Mouse (Mus musculus) kidney, postnatal 4 days (tissue): ENCODE results near the gene En2.
A peak's percentile ranks its signal among the peaks of the same experiment; 100 is the strongest.

Experiments
- DNase-seq, 2 experiments: peaks; one replicate each; pipeline ENCODE4 v3.0.0; 2021; ENCODE audit warnings: mixed read lengths in 2 of 2

Gene En2

DNA sequence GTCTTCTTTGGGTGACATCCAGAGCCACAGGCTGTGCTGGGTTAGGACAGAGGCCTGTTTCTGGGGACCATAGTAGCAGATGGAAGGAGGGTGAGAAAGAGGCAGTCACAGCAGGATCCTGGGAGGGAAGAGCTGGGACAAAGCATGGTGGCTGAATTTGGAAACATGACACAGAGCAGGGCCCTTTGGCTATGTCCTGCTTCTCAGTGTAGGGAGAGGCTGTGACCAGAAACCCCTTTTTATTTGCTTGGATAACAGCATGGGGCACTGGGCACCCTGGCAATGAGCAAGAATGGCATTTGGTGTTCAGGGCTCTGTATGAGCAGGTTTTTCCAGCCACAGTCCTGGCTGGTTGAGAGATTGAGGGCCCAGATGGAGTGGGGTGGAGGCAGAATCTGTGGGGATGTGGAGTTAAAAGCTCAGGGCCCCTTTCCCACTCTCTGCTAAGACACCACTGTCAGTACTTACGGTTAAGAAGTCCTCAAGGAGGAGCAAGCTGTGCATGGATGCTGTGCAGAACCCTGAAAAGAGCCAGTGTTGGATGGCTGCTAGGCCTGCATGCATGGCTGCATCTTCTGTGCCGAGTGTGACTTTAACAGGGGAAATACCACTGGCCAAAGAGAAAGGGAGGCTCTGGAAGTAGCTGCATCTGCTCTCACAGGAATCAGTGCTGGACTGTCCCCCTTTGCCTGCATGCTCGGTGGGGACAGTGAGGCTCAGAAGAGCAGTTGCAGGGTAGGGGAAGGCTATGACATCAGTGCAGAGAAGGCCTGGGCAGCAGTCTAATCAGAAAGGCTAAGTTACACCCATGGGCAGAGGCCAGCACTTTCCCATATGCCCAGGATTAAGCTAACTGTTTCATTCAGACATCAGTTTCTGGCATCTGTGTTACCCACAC is 26.0 kb downstream of the En2 start:
- DNase-seq: no peak

DNA sequence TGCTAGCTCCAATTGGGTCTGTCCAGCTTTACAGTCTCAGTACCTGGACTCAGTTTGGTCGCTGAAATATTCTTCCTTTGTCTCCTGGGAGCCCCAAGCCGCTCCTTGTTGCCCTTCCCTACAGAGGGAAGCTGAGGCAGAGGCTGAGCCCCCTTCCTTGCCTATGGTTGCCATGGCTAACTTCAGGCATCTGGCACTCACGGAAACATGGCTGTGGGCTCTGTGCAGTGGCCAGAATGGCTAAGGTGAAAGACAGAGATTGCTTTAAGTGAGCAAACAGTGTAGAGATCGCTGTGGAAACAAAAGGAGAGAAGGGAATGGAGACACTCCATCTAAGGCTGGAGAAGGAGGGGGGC is 26.6 kb downstream of the En2 start:
- no peak for DNase-seq

GRCm38 (mm10) chr5:28195473-28195872 is 30.0 kb downstream of the En2 start:
- no peak for DNase-seq

DNA sequence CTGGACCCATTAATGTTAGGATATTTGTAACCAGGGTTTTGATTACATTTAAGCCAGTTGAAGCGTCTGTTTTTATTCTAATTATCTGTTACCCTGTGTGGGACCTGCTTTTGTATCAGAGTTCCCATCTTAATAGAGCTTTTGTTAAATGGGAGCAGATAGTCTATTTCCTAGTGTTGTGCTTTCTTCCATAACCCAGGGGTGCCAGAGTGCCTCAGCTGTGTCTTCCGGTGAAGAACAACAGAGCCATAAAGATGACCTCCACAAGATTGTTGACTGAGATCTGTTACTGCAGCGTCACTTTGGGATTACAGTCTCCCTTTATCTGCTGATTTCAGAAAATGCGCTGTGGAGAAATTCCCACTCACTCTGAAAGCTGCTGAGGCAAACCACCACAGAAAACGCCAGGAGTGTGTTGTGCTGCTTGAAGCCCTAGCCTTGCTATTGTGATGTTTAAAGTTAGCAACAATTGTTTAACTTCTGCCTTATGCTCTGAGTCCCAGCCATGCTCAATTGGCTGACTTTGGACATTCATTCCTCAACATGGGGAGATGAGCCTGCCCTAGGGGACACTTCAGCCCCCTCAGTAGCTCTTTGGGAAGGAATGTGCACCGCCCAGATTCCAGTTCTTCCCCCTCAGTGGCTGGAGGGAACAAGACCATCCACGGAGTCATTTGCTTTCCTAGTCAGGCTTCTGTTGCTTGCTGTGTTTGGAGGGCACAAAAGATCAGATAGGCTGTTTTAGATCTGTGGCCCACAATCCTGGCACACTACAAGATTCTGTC is 33.8 kb downstream of the En2 start:
- DNase-seq: no peak

- DNase-seq: no peak
Observed at GRCm38 (mm10) chr5:28203086-28203485, 37.6 kb downstream of the En2 start.

DNA sequence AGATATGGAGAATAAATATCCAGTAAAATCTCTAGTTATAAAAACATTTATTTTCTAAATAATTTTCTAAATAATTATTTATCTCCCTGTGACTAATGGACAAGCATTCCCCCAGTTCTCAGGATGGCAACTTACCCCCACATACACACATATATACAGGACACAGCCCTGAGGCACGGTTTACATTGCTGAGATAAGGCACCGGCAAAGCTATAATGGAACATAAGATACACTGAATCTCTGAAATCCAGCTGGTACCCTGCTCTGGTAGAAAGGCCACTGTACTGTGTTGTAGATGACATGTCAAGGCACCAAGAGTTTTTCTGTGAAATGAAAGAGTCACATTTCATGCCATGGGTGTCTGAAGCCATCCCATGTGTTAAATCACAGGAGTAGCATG is 39.2 kb downstream of the En2 start:
- DNase-seq: no peak

- no peak for DNase-seq
Observed at GRCm38 (mm10) chr5:28206448-28206847, 41.0 kb downstream of the En2 start.

- DNase-seq: no peak
Observed at GRCm38 (mm10) chr5:28207043-28207442, 41.5 kb downstream of the En2 start.

GRCm38 (mm10) chr5:28208726-28209520 is 43.4 kb downstream of the En2 start:
- no peak for DNase-seq

DNA sequence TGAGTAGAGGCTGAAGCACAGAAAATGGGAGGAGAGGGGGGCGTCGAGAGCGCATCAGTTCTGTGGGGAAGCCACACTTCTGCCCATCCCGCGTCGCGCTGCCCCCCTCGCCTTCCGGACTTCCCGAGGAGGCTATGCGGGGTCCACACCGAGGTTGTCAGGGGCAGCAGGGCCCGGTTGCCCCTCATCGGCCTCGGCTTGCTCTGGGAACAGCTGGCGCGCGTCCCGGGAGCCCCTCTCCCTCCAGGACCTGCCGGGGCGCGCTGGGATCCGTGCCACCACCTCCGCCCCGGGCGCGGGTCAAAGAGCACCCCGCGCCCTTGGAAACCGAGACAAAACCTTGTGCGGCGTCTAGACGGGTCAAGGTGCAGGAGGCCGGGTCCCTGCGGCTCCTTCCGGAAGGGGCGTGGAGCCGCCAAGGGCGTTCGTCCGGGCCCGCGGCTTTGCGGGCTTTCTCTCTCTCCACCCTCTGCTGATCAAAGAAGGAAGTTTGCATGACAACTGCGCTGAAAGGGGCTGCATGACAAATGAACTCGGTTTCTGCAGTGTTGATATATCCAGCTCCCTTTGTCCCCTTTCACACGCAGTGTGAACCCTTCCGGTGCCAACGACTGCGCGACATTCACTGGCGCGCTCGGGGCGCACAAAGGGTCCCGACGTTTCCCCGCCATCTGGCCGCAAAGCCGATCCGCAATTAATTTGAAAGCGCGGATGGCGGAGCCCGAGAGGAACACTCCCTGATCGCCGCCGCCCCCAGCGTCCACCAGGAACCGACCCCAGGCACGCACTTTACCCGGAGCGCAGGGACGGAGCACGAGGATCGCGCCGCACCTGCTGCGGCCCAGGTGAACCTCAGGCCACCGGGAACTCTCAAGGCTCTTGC is 44.3 kb downstream of the En2 start:
- DNase-seq: peak; percentile 10 to 27

- no peak for DNase-seq
Observed at GRCm38 (mm10) chr5:28210591-28211550, 45.4 kb downstream of the En2 start.

DNA sequence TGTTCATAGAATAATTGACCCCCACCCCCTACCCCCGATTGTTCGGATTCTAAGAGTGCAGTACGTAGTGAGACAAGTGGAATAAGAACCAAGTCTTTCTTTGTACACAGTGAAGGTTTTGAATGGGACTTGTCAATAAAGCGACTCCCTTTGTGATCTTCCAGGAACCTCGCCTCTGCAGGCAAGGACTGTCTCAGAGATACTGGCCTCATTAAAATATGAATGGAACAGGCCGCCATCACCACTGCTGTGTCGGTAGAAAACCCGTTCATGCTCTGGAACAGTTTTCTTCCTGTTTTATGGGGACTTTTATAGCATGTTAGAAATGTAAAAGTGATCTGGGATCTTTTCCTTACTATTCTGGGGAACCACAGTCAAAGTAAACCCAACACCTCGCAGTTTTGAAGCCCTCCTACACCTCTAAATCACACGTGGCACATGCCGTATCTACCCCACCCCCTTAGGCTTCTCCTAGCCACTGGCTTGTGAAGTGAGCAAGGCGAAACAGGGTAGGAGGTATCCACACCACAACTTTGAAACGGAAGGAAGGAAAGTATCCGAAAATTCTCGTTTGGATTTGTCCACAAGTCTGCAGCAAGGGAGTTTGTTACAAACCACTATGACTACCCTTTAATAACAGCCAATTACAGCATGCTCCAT is 46.3 kb downstream of the En2 start:
- DNase-seq: no peak

DNA sequence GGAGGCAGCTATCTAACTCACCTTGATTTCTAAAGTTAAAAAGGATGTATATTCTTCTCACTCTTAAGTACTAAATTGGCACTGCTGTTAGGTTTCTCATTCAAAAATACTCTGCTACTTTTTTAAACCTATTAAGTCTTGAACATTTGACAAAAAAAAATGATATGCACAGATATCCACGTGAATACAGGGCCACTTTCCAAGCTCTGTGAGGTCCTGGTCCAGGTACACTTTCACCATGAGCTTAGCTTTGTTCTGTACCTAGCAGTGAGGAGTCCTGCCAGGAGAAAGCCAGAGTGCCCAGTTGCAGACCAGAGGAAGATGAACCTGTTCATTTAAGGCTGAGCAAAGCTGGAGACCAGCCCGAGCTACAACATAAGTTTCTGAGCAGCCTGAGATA is 47.9 kb downstream of the En2 start:
- DNase-seq: no peak

- DNase-seq: no peak
Observed at GRCm38 (mm10) chr5:28219596-28219995, 54.1 kb downstream of the En2 start.
